Mouse (Mus musculus): ENCODE measurements around the gene Plcg1. TPM values are rescaled to one million over a fixed set of nuclear protein-coding genes. Genes with fewer than 3 reads are reported as not detected.

The Plcg1 gene
- total RNA-seq (2021): 100 to 1,000 TPM; 123 to 130 TPM

DNA sequence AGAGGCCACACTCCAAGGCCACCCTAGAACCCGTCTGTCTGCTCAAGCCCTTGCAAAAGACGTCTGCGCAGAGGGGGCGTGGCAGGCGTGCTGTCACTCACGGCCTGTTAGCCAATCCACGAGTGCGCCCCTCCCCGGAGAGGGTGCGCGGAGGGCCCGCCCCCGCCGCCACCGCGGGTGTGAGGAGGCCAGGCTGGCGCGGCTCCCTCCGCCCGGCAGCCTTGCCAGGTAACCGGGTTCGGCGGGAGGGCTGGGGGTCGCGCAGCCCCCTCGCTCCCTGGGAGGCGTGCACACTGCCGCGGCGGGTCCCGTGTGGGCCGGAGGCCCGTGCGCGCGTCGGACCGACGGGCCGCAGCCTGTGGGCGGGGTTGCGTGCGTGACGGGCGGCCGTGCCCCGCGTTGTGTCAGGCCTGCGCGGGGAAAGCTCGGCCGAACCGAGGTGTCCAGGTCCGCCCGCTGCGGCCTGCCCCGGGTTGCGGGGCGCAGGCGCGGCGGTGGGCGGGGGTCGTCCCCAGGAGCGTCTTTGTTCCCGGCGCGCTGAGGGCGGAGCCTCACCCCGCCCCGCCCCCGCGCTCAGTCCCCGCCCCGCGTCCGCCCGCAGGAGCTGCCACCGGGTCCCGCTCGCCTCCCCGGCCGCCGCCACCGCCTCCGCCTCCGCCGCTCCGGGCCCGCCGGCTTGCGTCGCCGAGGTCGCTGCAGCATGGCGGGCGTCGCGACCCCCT lies at the start of gene Plcg1:
TSS of gene Plcg1 (plus strand) at position 184 of the 722 bp plus-strand sequence.
- DNase-seq (ENCODE audit: extremely low spot score in 1 of 2, low spot score in 2 of 2): peak; percentile 93 to 98
- intact Hi-C loops (cut with DNase I): loop anchor here (5.0 kb wide), 1 partner anchor 141 kb away; the partner anchor contains the start of gene Zhx3

DNA sequence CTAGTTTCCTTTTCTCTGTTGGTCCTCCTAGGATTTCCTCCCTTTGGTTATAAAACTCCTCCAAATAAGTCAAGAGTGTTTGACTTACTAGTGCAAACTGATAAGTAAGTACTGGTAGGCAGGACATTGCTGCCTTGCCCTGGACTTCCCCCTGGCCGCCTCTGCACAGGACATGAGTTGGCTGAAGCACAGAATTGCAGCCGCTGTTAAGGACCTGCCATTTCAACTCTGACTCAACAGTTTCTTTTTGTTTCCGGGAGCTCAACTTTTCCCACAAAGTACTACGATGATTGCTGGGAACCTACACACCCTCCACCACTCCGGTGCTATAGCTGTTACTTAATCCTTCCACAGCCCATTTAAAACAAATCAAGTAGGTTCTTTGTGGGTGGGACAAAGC lies 30.8 kb upstream of the Plcg1 start:
- intact Hi-C loops (cut with DNase I): no loop called here
- peak in 1 of 2 experiments; percentile 38 for DNase-seq (ENCODE audit: extremely low spot score in 1 of 2, low spot score in 2 of 2)

DNA sequence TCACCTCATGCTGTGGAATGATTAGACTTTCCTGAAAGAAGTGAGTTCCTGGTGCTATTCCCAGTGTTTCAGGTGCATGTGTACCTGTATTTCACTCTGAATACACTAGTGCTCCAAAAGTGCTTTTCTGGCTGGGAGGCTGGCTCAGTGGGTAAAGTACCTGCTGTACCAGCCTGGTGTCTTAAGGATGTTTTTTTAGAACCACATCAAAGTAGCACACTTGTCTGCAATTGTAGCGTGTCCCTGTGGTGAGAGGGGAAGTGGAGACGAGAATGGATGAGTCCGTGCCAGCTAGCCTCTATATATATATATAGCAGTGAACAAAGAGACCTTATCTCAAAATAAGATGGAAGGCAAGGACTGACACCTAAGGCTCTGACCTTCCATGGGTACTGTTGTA lies 29.5 kb upstream of the Plcg1 start:
- intact Hi-C loops (cut with DNase I): no loop called here
- DNase-seq (ENCODE audit: extremely low spot score in 1 of 2, low spot score in 2 of 2): no peak

DNA sequence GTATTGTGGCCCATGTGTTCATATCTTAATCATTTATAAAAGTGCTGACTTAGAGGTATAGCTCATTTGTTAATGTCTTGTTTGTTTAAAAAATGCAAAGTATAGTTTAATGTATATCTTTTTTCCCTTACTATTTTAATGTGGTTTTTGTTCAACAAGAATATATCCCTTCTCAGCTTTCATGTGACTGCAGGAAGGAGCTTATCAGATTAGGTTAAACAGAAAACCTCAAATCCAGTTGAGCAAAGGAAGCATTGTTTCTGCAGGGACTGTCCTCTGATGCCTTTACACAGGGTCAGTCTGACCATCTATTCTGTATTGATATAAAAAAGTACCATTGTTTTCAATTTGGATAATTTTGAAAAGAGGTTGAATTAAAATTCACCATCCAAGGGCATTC lies 28.3 kb upstream of the Plcg1 start:
- no peak for DNase-seq (ENCODE audit: extremely low spot score in 1 of 2, low spot score in 2 of 2)
- intact Hi-C loops (cut with DNase I): no loop called here

DNA sequence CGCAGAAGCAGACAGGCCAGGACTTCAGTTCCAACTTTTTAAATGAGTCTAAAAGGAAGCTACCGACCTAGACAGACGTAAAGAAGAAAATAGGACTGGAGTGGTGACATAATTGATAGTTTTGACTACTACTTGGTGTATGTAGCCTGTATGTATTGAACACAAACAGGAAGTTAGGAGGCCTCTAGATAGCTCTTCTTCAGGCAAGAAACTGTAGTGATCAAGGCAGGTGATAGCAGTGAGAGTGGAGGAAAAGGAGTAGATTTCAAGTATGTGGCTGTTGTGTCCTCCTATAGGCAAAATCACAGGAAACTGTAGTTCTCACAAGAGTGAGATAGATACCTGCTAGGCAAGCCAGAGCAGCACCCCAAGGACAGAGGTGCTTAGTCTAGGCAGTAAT lies 23.4 kb upstream of the Plcg1 start:
- no peak for DNase-seq (ENCODE audit: extremely low spot score in 1 of 2, low spot score in 2 of 2)
- intact Hi-C loops (cut with DNase I): no loop called here

DNA sequence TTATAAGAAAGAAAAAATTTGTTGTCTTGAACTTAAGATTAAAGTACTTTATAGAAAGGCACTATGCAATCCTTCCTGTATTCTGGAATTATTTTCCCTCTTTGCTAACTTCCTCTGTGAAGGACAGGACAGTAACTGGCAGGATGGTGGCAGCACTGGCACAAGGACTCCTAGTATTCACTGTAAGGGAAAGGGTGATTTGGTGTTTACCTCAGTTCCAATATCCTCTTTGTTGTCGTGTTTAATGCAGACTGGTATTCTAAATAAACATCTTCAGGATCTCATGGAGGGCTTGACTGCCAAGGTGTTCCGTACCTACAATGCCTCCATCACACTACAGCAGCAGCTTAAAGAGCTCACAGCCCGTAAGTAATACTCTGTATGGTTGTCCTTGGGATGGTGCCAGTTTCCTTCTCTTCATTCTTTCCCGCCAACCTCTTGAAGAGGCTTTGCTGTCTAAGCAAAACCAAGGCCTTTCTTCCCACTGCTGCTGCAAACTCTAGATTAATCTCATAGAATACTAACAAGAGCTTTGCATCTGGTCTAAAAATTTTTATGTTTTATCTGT lies 15.6 kb upstream of the Plcg1 start:
- no peak for DNase-seq (ENCODE audit: extremely low spot score in 1 of 2, low spot score in 2 of 2)
- intact Hi-C loops (cut with DNase I): no loop called here

DNA sequence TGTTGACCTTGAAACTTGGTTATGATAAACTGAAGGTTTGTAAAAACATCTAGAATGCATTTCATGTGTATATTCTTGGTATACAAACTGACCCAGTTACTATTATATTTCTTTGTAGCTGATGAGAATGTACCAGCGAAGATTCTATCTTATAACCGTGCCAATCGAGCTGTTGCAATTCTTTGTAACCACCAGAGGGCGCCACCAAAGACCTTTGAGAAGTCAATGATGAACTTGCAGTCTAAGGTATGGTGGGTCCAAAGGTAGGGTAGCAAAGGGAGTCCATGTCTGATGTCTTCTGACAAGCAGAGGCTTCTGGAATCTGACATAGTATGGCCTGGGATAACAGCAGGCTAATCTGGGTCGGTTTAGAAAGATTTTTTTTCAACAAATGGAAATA lies 13.8 kb upstream of the Plcg1 start:
- intact Hi-C loops (cut with DNase I): no loop called here
- no peak for DNase-seq (ENCODE audit: extremely low spot score in 1 of 2, low spot score in 2 of 2)

DNA sequence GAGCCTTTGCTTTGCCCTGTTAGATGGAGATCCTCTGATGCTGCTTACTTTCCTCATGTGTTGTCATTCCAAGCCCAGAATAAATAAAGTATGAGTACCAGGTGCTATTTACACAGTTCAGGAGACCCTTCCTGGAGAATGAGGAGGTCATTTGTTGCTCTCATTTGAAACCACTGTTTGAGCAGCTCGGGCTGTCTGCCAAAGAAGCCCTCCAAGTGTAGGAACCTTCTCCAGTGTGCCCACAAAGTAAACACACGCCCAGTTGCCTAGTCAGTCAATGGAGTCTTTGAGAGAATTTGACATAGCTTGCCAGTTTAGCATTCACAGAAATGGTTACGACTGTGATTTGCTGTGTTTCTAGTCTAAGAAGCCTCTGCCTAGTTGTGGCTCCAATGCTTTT lies 12.3 kb upstream of the Plcg1 start:
- intact Hi-C loops (cut with DNase I): no loop called here
- no peak for DNase-seq (ENCODE audit: extremely low spot score in 1 of 2, low spot score in 2 of 2)

DNA sequence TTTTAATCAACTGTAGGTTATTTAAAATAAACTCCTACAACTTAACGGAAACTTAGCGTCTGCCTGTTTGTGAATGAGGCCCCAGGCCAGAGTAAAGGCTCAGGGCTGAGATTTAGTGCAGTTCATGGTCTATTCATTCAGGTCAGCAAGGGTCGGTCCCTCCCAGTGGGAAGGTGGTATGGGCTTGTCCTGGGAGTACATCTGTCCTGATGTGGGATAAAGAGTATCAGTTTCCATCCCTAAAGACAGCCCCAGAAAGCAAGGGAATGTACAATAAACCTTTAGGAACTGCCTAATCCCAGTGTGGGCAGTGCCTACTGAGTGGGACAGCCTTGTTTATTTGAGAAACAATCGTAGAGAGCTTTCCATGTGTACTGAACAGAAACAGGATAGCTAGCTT lies 8.4 kb upstream of the Plcg1 start:
- no peak for DNase-seq (ENCODE audit: extremely low spot score in 1 of 2, low spot score in 2 of 2)
- intact Hi-C loops (cut with DNase I): no loop called here

DNA sequence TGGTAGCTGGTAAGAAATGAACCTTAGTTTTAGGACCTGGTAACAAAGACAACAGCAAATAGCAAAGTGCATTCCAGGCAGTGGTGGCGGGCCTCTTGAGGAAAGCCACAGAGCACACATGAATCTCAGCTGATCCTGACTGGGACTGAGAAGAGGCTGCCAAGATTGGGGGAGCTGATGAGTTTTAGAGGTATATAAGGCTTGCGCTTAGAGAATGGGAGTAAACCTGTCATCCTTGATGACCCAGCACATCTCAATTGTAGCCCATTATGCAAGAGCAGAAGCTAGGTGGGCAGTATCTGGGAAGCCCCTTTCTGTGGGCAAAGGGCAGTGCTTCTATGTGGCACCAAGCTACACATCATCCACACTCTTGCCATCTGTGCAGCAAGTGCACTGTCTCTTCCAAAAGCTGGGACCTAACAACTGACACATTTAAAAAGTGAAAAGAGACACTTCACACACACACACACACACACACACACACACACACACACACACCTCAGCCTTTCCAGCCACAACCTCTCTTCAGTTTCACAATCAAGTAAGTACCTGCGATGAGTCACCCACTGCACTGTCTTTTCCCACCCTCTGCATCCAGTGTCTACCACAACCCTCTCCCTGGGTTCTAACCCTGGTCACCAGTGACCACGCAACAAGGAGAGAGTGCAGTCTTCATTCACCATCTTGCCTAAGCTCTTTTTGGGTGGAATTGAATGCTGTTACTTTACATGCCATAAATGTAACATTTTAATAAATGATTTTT lies 7.3 kb upstream of the Plcg1 start:
- DNase-seq (ENCODE audit: extremely low spot score in 1 of 2, low spot score in 2 of 2): no peak
- intact Hi-C loops (cut with DNase I): no loop called here

DNA sequence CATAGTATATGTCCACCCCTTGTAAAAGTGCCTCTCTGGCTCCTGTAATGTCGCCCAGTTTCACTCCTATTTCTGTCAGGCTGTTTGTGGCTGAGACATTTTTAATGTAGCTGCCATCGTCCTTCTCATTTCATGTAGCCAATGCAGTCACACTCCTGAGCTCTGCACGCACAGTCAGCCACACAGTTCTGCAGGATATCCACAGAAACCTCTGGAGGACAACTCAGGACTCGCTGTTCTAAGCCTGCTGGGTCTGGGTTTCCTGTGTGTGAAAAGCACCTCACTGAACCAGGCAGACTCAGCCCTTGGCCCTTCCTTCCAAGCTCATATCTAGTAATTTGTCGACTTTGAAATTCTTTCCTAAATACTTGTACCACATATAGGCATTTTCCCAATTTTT lies 6.6 kb upstream of the Plcg1 start:
- DNase-seq (ENCODE audit: extremely low spot score in 1 of 2, low spot score in 2 of 2): no peak
- intact Hi-C loops (cut with DNase I): no loop called here

DNA sequence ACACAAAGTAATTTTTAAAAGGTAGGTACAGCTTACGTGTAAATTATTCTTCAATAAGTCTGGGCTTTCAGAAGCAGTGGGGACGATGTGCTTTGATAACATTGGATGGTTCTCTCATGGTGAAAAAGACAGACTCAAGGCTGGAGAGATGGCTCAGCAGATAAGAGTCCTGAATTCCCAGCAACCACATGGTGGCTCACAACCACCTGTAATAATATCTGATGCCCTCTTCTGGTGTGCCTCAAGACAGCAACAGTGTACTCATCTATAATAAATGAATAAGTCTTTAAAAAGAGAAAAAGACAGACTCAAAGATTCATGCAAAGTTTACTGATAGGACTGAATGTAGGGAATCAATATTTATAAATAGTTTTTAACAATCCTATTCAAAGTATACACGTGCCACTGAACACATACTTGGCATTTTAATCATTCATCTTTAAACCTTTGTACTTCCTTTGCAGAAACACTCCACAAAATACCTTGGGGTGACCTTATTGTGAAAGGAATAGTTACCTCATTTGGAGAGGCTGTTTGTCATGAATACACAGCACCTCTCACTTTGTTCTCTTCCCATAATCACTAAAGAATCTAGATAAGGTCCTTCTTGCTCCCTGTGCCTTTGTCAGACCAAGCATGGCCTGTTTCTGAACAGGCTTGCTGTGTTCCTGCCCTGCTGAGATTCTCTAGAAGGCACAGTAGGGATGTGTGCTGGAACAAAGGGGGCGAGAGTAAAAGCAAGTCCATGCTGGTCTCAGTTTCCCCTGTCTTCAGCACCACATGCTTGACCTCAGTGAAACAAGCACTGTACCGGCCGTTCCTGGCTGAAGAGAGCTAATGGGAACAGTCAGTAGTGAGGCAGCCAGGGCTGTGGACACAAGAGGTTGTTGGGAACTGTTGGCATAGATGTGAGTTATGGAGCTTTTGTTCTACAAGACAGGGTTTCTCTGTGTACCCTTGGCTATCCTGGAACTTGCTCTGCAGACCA lies 4.9 kb upstream of the Plcg1 start:
- no peak for DNase-seq (ENCODE audit: extremely low spot score in 1 of 2, low spot score in 2 of 2)
- intact Hi-C loops (cut with DNase I): no loop called here

DNA sequence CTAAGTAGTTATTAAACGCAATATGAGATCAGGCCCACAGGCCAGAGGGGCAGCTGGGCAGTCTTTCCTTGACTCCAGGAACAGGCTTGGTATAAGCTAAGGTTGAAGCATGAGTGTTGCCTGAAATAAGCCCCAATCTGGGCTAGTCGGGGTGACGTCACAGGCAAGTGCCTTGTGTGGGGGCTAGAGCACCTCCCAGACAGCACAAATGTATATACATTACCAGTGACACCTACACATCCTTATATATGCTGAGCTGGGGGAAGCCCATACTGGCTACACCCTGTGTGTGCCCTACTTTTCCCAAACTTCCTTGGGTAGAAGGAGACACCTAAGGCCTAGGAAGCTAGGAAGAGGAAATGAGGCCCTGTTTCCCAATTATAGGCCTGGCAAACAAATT lies 2.1 kb upstream of the Plcg1 start:
- intact Hi-C loops (cut with DNase I): no loop called here
- no peak for DNase-seq (ENCODE audit: extremely low spot score in 1 of 2, low spot score in 2 of 2)

DNA sequence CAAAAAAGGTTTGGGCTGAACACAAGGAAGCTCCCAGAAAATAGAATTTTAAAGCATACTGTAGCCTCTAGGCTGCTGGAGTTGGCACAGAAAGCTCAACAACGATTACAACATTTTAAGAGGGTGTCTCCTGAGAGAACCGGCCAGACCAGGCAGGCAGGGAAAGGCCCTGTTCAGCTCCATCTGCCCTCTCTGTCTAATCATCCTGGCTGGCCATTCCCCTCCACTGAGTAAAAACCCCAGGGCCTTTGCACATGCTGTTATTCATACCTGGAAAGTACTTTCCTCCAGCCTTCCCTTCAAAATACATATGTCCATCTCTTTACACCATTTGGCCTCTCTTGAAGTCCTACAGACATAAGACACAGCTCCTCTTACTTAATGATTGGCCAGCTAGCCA lies 1.7 kb upstream of the Plcg1 start:
- intact Hi-C loops (cut with DNase I): no loop called here
- no peak for DNase-seq (ENCODE audit: extremely low spot score in 1 of 2, low spot score in 2 of 2)

DNA sequence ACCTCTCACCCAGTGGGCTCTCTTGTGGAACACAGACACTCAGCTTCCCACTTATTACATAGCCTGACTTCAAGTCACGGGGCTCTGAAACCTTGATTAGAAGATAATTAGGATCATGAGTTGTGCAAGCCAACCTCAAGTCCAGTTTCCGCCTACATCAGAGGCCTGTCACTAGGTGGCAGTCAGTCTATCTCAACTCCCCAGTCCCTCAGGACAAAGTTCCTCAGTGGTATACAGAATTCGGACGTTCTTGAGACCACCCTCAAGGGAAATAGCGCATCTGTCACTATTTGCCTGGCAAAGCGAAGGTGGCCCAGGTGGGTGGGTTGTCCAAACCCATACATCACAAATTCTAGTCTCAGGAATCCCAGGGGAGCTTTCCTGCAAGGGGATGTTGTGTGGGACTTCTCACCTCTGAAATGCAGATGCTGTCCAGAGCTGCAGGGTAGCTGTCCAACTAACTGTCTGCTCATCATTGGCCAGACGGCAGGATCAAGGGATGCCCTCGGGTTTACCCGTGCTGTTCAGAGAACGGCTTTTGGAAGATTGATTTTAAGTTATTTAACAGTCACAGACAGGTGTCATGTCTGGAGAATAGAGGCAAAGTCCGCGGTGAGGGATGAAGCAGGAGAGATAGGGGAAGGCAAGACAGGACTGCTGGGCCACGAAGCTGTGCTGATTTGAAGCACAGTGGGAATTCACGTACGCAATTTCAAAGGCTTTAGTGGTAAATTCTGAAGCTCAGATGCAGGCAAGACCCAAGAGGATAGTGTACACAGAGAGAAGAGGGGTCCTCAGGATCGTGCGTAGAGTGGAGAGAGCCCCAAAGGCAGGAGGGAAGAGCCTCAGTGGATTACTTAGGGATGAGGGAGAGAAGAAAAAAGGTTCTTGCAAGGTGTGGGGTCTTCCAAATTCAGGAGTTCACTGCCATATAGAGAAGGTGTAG lies 976 bp upstream of the Plcg1 start:
- no peak for DNase-seq (ENCODE audit: extremely low spot score in 1 of 2, low spot score in 2 of 2)
- intact Hi-C loops (cut with DNase I): loop anchor here (5.0 kb wide), 1 partner anchor 142 kb away; the partner anchor contains the start of gene Zhx3

DNA sequence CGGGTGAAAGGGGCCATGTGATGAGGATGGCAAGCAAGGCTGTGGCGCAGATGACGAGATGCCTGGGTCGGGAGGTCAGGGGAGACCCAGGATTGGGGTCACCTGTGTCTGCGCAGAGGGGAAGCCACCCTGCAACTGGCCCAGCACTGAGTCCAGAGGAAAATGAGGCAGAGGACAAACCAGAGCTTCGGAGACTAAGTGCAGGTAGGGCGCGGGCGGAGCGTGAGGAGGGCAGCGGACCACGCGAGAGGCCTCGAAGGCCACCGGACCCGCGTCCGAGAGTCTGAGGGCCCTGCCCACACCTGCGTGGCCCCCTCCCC lies 343 bp upstream of the Plcg1 start:
- DNase-seq (ENCODE audit: extremely low spot score in 1 of 2, low spot score in 2 of 2): no peak
- intact Hi-C loops (cut with DNase I): loop anchor here (5.0 kb wide), 1 partner anchor 142 kb away; the partner anchor contains the start of gene Zhx3

DNA sequence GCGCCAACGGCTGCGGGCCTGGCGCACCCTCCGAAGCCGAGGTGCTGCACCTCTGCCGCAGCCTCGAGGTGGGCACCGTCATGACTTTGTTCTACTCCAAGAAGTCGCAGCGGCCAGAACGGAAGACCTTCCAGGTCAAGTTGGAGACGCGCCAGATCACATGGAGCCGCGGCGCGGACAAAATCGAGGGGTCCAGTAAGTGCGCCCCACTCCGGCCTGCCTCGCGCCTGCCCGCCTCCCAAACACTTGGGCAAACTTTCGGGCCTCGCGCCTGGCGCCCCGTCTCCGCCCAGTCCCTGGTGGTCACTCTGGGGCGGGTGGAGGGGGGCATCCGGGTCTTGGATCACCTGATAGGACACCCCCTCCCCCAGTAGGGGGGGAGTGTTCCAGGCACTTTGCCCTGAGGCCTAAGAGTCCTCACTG lies 750 bp downstream of the Plcg1 start:
- peak; percentile 56 to 88 for DNase-seq (ENCODE audit: extremely low spot score in 1 of 2, low spot score in 2 of 2)
- intact Hi-C loops (cut with DNase I): loop anchor here (5.0 kb wide), 1 partner anchor 140 kb away; the partner anchor contains the start of gene Zhx3

Measured in left cerebral cortex, postnatal 10 days (tissue).